Mouse (Mus musculus): Measurements from ENCODE around the gene Tmem33.

GRCm38 (mm10) chr5:67235462-67235861 is 24.9 kb upstream of the Tmem33 start:
- TF ChIP-seq GATA1 (IDR thresholded peaks at IDR 0.05; ENCODE audit: borderline replicate concordance, low read length) (no peak), FLI1 (IDR thresholded peaks at IDR 0.05; ENCODE audit: low read length) (no peak)

Data from megakaryocyte, embryonic 14.5 days (primary cell).